Mouse (Mus musculus) thymus, adult 18-20 months (tissue): Measurements from ENCODE around the gene Odf2l.

ENCODE experiments used
- DNase-seq, 2 experiments: peaks; one replicate each; pipeline ENCODE4 v3.0.0; 2022; ENCODE audit warnings: mixed read lengths in 2 of 2

Gene Odf2l

GRCm38 (mm10) chr3:145142925-145143324, 24.5 kb downstream of the Odf2l start:
- DNase-seq = no peak

- DNase-seq = no peak
These were observed 25.5 kb downstream of the Odf2l start for GRCm38 (mm10) chr3:145143856-145144255.

- DNase-seq = no peak
These were observed 28.5 kb downstream of the Odf2l start for GRCm38 (mm10) chr3:145146871-145147270.

GRCm38 (mm10) chr3:145147483-145147882, 29.1 kb downstream of the Odf2l start:
- DNase-seq = no peak

- no peak for DNase-seq
These were observed 29.6 kb downstream of the Odf2l start for GRCm38 (mm10) chr3:145147952-145148351.

GRCm38 (mm10) chr3:145151092-145151491, 32.7 kb downstream of the Odf2l start:
- DNase-seq = no peak

- no peak for DNase-seq
These were observed 33.5 kb downstream of the Odf2l start for GRCm38 (mm10) chr3:145151933-145152332.

- no peak for DNase-seq
These were observed 38.5 kb downstream of the Odf2l start for GRCm38 (mm10) chr3:145156883-145157282.

GRCm38 (mm10) chr3:145158441-145158840, 40.1 kb downstream of the Odf2l start:
- DNase-seq = no peak

- DNase-seq = no peak
These were observed 48.4 kb downstream of the Odf2l start for GRCm38 (mm10) chr3:145166741-145167140.

GRCm38 (mm10) chr3:145167766-145168165, 49.4 kb downstream of the Odf2l start:
- DNase-seq = no peak

- DNase-seq = no peak
These were observed 50.7 kb downstream of the Odf2l start for GRCm38 (mm10) chr3:145168844-145169696.

GRCm38 (mm10) chr3:145170028-145170427, 51.6 kb downstream of the Odf2l start:
- DNase-seq = no peak

GRCm38 (mm10) chr3:145170604-145171389, 52.4 kb downstream of the Odf2l start:
- DNase-seq = no peak

GRCm38 (mm10) chr3:145171390-145172060, 53.1 kb downstream of the Odf2l start:
- no peak for DNase-seq

GRCm38 (mm10) chr3:145184645-145185044, 66.3 kb downstream of the Odf2l start:
- no peak for DNase-seq

GRCm38 (mm10) chr3:145191972-145192371, 73.6 kb downstream of the Odf2l start:
- no peak for DNase-seq

- no peak for DNase-seq
These were observed 77.0 kb downstream of the Odf2l start for GRCm38 (mm10) chr3:145195240-145195923.

GRCm38 (mm10) chr3:145198050-145198449, 79.7 kb downstream of the Odf2l start:
- DNase-seq = no peak
